Mouse (Mus musculus) spleen, adult 2 months (tissue): Measurements from ENCODE around the gene Txnrd2.

Source experiments
- CTCF ChIP-seq: fragments of 200-500 bp; IDR thresholded peaks from 2 replicates; pipeline ENCODE4 v1.5.1; 2011; ENCODE audit warnings: mild to moderate bottlenecking, inconsistent platforms; ENCODE audit not compliant: insufficient read depth, insufficient read length, insufficient replicate concordance; ENCODE audit errors: extremely low read depth
- POLR2A ChIP-seq: fragments of 200-500 bp; IDR thresholded peaks from 2 replicates; pipeline ENCODE4 v1.6.1; 2011; ENCODE audit warnings: low read depth, low read length, inconsistent platforms

- TF ChIP-seq POLR2A (no peak), CTCF (no peak)
Measured at GRCm38 (mm10) chr16:18403285-18403684, 22.9 kb upstream of the Txnrd2 start.
